Mouse (Mus musculus): ENCODE measurements around the gene A930018P22Rik. TPM values are rescaled to one million over a fixed set of nuclear protein-coding genes. Genes with fewer than 3 reads are reported as not detected.
A peak's percentile ranks its signal among the peaks of the same experiment; 100 is the strongest.
"Not testable (repeated sequence)": the region's sequence is repeated elsewhere in the genome, so short reads cannot be mapped to it uniquely, and the experiment has no call there.

The A930018P22Rik gene
- not detected in 2 replicates for polyA plus RNA-seq (2012; rRNA removed)

- no peak for TF ChIP-seq CTCF (IDR thresholded peaks at IDR 0.05; ENCODE audit: extremely low read depth, insufficient read length, insufficient replicate concordance, low read depth, low read length)
- no peak for TF ChIP-seq POLR2A (IDR thresholded peaks at IDR 0.05; ENCODE audit: low read depth, low read length)
- Histone ChIP-seq H3K36me3 (ENCODE audit: control insufficient read depth, insufficient read depth, low read length) (no peaks in the 10 kb centered on the region), H3K4me3 (ENCODE audit: low read depth, low read length) (peak within 1 kb of the TSS; percentile 80), H3K27ac (ENCODE audit: insufficient read depth, low read depth, low read length) (no peak within 1 kb of the TSS), H3K4me1 (ENCODE audit: control insufficient read depth, insufficient read depth, insufficient read length, low read length) (peaks cover 3% of the 10 kb centered on the region), H3K27me3 (ENCODE audit: control insufficient read depth, insufficient read depth, low read length) (peaks cover 10% of the 10 kb centered on the region)
- WGBS, result 1% methylated on average over 74 of the region's 74 CpGs
These were observed at the start of gene A930018P22Rik for GRCm38 (mm10) chr2:104122505-104123378. A930018P22Rik (plus strand) TSS chr2:104122769.

GRCm38 (mm10) chr2:104078285-104078684 is 44.3 kb upstream of the A930018P22Rik start:
- not testable (repeated sequence) for H3K4me3 ChIP-seq (ENCODE audit: low read depth, low read length); H3K36me3 ChIP-seq (ENCODE audit: control insufficient read depth, insufficient read depth, low read length); H3K27me3 ChIP-seq (ENCODE audit: control insufficient read depth, insufficient read depth, low read length); H3K4me1 ChIP-seq (ENCODE audit: control insufficient read depth, insufficient read depth, insufficient read length, low read length); H3K27ac ChIP-seq (ENCODE audit: insufficient read depth, low read depth, low read length)
- 64% methylated on average over 5 of the region's 5 CpGs for WGBS

DNA sequence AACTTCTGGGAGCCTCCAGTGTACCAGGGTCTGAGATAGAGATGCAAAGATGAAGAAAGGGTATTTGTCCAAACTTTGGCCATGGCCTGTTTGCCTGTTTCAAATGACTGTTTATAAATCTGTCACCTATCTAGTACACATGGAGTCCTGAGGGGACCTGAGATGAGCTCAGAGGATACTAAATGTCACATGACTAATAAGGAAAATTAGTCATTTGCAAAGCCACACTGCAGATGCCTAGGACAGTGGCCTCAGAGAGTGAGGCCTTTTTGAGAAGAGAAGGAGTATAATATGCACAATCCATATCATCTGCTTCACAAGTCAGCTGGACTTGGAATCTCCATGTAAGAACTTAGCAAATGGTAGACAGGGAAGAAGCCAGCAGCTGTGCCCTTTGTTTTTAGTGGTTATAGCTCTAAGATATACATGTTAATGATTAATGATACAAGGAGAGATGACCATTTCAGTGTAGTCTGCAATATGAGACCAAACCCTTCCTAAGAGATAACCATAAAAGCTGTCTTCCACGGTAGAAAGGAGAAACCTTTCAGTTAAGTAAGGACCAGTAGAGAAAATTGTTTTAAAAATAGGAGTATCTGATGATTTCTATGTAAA is 41.0 kb upstream of the A930018P22Rik start:
- not testable (repeated sequence) for H3K27me3 ChIP-seq (ENCODE audit: control insufficient read depth, insufficient read depth, low read length); H3K4me3 ChIP-seq (ENCODE audit: low read depth, low read length); H3K36me3 ChIP-seq (ENCODE audit: control insufficient read depth, insufficient read depth, low read length); H3K27ac ChIP-seq (ENCODE audit: insufficient read depth, low read depth, low read length); H3K4me1 ChIP-seq (ENCODE audit: control insufficient read depth, insufficient read depth, insufficient read length, low read length)
- no CpG with 5 or more reads among the region's 1 CpGs for WGBS

GRCm38 (mm10) chr2:104082474-104082873 is 40.1 kb upstream of the A930018P22Rik start:
- no peak overlapping the region for H3K4me3 ChIP-seq (ENCODE audit: low read depth, low read length)
- no peaks in the 10 kb centered on the region for H3K4me1 ChIP-seq (ENCODE audit: control insufficient read depth, insufficient read depth, insufficient read length, low read length)
- no peaks in the 10 kb centered on the region for H3K36me3 ChIP-seq (ENCODE audit: control insufficient read depth, insufficient read depth, low read length)
- TF ChIP-seq POLR2A (IDR thresholded peaks at IDR 0.05; ENCODE audit: low read depth, low read length) (no peak), CTCF (IDR thresholded peaks at IDR 0.05; ENCODE audit: extremely low read depth, insufficient read length, insufficient replicate concordance, low read depth, low read length) (no peak)
- no peaks in the 10 kb centered on the region for H3K27me3 ChIP-seq (ENCODE audit: control insufficient read depth, insufficient read depth, low read length)
- no peak overlapping the region for H3K27ac ChIP-seq (ENCODE audit: insufficient read depth, low read depth, low read length)

- H3K4me3 ChIP-seq (ENCODE audit: low read depth, low read length); H3K36me3 ChIP-seq (ENCODE audit: control insufficient read depth, insufficient read depth, low read length); H3K4me1 ChIP-seq (ENCODE audit: control insufficient read depth, insufficient read depth, insufficient read length, low read length); H3K27me3 ChIP-seq (ENCODE audit: control insufficient read depth, insufficient read depth, low read length); H3K27ac ChIP-seq (ENCODE audit: insufficient read depth, low read depth, low read length): not testable (repeated sequence)
These were observed 38.5 kb upstream of the A930018P22Rik start for GRCm38 (mm10) chr2:104084027-104084426.

DNA sequence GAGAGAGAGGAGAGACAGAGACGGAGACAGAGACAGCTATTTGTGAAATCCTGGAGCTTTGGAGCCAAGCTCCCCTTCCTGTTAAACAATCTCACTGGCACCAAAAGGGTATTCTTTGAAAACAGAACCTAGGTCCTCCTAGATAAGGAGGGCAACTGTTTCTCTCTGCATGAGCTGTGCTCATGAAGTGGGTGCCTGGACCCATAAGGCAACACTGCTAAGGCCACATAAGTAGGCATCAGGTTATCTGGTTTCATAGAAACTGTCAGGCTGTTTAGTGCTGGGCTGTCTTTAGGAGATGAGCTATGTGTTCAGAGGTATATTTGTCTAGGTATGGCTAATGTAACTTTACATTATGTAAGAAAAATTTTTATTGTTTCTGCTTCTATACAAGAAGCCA is 35.0 kb upstream of the A930018P22Rik start:
- not testable (repeated sequence) for H3K4me1 ChIP-seq (ENCODE audit: control insufficient read depth, insufficient read depth, insufficient read length, low read length); H3K4me3 ChIP-seq (ENCODE audit: low read depth, low read length); H3K27ac ChIP-seq (ENCODE audit: insufficient read depth, low read depth, low read length); H3K36me3 ChIP-seq (ENCODE audit: control insufficient read depth, insufficient read depth, low read length); H3K27me3 ChIP-seq (ENCODE audit: control insufficient read depth, insufficient read depth, low read length)
- 89% methylated on average over 1 of the region's 1 CpGs for WGBS

GRCm38 (mm10) chr2:104093305-104093704 is 29.3 kb upstream of the A930018P22Rik start:
- no peak for TF ChIP-seq CTCF (IDR thresholded peaks at IDR 0.05; ENCODE audit: extremely low read depth, insufficient read length, insufficient replicate concordance, low read depth, low read length)
- no peak for TF ChIP-seq POLR2A (IDR thresholded peaks at IDR 0.05; ENCODE audit: low read depth, low read length)
- H3K4me1 ChIP-seq (ENCODE audit: control insufficient read depth, insufficient read depth, insufficient read length, low read length), result peaks cover 2% of the 10 kb centered on the region; the same call in 1 of the 2 replicates
- H3K27ac ChIP-seq (ENCODE audit: insufficient read depth, low read depth, low read length), result no peak overlapping the region
- H3K36me3 ChIP-seq (ENCODE audit: control insufficient read depth, insufficient read depth, low read length), result no peaks in the 10 kb centered on the region
- WGBS, result 82% methylated on average over 2 of the region's 2 CpGs
- no peaks in the 10 kb centered on the region for H3K27me3 ChIP-seq (ENCODE audit: control insufficient read depth, insufficient read depth, low read length)
- H3K4me3 ChIP-seq (ENCODE audit: low read depth, low read length), result no peak overlapping the region
